Mouse (Mus musculus) forebrain, embryonic 13.5 days (tissue): ENCODE results near the gene Trpv4. TPM values are rescaled to one million over a fixed set of nuclear protein-coding genes. Genes with fewer than 3 reads are reported as not detected.

Source experiments
- polyA plus RNA-seq: library from polyadenylated mRNA; unstranded; fragments of >200 nt; fragmentation: Nextera tagmentation; extraction: Ambion mirVana; gene quantifications from 2 replicates; pipeline ENCODE4 v1.2.1, GENCODE M21; 2015

Trpv4 gene
- polyA plus RNA-seq, 1 experiment from 2014 or later = 0.39 TPM

Other genes starting within 250 kb of the Trpv4 start
- 18.9 and 20.8 TPM in 2 replicates for gene Mmab, start 214.4 kb downstream of the Trpv4 start, polyA plus RNA-seq
- 44.4 and 50.7 TPM in 2 replicates for gene Mvk, start 214.2 kb downstream of the Trpv4 start, polyA plus RNA-seq
- gene Fam222a, start 90.4 kb downstream of the Trpv4 start, polyA plus RNA-seq = 4.8 and 4.9 TPM in 2 replicates
- 51.7 and 57.1 TPM in 2 replicates for gene Gltp, start 32.6 kb upstream of the Trpv4 start, polyA plus RNA-seq
- gene Tchp, start 49.3 kb upstream of the Trpv4 start, polyA plus RNA-seq = 22.6 and 23.8 TPM in 2 replicates
- 26.8 and 30.0 TPM in 2 replicates for gene Ankrd13a, start 116.3 kb upstream of the Trpv4 start, polyA plus RNA-seq
- gene Git2, start 117.1 kb upstream of the Trpv4 start, polyA plus RNA-seq = 41.2 and 45.3 TPM in 2 replicates
- 184 and 195 TPM in 2 replicates for gene 1500011B03Rik, start 165.0 kb upstream of the Trpv4 start, polyA plus RNA-seq
- gene 4930519G04Rik, start 195.2 kb upstream of the Trpv4 start, polyA plus RNA-seq = not detected in 2 replicates
- 0.76 and 0.87 TPM in 2 replicates for gene Gm9936, start 200.3 kb upstream of the Trpv4 start, polyA plus RNA-seq
- 1.5 and 2.0 TPM in 2 replicates for gene Oasl2, start 238.5 kb upstream of the Trpv4 start, polyA plus RNA-seq